Mouse (Mus musculus) induced T-regulatory cell, adult 2 months (primary cell): ENCODE data around the gene St6galnac4.
A peak's percentile ranks its signal among the peaks of the same experiment; 100 is the strongest.

Source experiments
- DNase-seq: peaks from one replicate; pipeline ENCODE4 v3.0.0-alpha.2; 2012; ENCODE audit warnings: low read depth

The St6galnac4 gene

DNA sequence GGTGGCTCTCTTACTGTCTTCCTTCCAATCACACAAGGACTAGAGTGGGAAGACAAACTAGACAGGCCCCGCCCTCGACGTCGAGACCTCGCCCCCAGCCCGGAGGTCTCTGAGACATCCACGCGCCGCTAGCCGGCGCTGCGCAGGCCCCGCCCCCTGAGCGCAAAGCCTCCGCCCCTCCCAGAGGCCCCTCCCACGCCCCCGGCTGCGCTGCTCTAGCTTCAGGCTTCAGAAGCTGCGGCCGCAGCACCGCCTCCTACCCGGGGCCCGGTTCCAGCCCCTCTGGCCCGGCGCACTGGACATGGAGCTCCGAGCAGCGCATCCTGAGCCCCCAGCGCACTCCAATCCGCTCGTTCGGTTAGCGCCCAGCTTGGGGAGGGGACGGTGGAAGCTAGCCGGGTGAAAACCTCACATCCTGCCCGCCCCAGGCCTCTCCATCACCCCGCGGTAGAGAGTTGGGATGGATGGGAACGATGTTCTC is at the start of gene St6galnac4:
Gene St6galnac4 (plus strand): TSS at position 225 of the 481 bp plus-strand sequence.
- peak; percentile 97 for DNase-seq

DNA sequence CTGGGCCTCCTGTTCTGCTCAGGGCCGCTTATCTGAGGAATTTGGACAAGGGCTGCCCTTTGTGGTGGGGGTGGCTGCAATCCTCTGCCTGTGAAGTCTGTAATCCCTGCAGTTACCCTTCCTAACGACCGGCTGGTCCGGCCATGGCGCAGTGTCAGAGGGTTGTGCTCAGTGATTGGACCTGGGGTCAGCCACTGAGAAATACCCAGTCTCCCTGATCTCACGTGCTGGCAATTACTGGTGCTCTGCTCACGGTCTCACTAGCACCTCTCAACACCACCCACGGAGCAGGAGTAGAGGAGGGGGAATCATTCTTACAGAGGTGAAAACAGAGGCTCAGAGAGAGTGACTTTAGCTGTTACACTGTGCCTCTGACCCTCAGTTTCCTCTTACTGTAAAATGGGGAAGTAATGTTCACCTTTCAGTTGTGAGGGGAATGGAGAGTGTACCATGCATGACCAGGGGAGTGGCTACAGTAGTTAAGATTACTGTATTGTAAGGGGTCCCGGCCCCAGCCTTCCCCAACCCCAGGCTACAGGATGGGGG is 49.5 kb upstream of the St6galnac4 start:
- peak; percentile 35 for DNase-seq

DNA sequence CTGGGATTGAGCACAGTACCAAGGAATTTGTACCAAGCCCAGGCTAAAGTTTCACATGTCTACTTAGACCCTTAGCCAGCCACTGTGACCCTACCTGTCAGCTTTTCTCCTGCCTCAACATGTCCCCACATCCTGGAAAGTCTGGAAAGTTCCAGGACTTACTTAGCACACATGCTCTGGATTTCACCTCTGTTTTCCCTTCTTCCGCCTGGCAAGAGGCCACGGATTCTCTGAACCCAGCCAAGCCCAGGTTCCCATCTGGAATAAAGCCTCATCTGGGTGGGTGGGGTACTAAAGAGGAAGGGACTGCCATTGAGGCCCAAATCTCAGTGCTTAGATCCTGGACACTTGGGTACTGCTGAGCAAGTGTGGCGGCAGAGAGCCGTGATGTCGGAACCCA is 49.0 kb upstream of the St6galnac4 start:
- DNase-seq: peak; percentile 31

DNA sequence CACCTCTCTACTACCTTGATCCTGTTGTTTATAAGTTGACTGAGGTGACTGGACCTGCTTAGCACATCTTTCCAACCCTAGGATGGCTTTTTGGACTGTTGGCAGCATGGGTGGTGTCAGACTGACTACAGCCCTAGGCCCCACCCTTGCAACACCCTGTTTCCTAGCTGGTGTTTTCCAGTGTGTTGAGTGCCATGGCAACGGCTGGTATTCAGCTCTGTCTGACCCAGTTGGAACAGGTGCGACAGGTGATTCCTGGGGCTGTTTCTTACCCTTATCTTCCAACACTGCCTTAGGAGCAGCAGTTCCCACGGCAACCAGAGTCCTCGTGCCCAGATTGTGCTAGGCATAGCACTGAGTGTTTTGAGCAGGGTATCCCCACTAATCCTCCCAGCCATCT is 48.4 kb upstream of the St6galnac4 start:
- DNase-seq: peak; percentile 56

DNA sequence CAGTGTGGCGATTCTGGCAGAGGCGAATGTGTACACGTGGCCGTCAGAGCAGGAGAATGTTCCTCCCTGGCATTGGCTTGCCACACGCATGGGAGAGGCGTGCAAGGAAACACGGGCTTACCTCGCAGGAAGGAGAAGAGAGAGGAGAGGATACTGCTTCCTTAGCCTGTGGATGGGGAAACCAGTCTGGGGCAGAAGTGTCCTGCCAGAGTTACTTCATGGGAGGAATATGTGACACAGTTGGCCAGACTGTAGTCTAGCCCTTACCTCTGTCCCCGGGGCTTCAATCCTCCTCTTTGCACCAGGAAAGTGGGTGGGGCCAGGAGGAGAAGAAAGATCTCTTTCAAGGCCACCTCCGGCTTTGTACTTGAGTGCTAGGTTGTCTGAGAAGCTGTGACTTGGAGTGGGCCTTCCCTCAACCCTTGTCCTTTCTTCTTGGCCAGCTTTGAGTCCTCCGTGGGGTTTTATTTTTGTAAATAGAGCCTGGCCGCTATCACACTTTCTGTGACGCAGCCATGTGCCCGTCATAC is 47.4 kb upstream of the St6galnac4 start:
- DNase-seq: no peak

DNA sequence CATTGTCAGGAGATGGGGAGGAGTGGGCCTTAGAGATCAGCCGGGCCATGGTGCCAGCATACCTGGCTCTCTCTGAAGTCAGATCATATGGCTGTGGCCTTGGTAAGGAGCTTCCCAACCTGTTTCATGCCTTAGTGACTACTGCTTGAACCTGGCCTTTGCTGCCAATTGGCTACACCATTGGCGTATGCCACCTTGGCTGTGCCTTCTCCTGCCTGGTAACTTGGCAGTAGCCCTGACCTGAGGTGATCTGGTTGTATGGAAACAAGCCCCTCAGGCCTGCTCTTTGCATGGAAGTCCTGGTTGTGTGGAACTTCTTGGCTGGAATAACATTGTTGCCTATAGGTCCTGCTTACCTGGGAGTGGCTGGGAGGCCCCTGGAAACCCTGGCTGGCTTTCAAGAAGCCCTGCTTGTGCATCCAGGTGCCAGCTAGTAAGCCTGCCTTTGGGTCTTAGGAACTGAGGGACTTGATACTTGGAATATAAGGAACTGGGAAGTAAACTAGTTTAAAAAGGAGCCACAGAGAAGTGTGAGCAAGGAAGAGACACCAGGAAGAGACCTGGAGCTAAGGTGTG is 45.5 kb upstream of the St6galnac4 start:
- DNase-seq: peak; percentile 42

DNA sequence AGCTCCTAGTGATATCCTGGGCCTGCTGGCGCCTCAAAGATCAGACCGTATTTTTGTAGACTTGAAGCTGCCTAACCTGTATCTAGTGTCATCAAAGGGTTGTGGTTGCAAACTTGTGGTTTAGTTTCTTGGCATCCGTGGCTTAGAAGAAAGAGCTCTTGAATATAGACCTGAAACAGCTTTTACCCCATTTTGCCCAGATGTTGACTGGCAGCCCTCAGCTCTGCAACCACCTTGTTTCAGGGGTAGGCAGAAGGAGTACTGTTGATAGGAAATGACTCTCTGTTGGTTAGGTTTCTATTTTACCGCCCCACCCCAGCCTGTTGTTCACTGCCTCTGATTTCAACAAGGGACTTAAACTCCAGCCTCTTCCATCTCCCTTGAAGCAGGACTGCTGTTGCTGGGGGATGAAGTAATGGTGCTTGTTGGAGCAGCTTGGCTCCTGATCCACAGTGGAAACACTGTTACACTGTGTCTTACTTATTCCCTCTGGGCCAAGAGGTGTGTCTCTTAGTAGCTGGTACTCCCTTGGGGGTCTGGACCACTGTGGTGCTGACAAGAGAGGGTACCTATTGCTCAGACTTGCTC is 44.8 kb upstream of the St6galnac4 start:
- peak; percentile 90 for DNase-seq

DNA sequence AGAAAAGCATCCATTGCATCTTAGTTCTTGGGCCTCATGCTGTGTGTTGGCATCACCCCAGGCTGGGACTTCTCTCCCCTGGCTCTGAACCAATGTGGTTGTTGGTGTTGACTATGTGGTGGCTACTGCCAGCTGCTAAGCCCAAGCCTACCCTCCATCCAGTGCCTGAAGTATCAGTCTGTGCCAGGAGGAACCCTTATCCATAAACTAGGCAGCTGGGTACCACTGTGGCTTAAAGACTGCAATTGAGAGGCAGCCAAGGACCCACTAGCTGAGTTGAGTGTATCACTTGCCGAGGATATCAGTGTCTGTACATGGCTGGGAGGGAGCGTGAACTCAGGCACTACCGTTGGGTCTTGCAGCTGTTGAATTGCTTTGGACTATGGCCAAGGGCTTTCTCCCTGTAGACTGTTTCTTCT is 43.9 kb upstream of the St6galnac4 start:
- no peak for DNase-seq

DNA sequence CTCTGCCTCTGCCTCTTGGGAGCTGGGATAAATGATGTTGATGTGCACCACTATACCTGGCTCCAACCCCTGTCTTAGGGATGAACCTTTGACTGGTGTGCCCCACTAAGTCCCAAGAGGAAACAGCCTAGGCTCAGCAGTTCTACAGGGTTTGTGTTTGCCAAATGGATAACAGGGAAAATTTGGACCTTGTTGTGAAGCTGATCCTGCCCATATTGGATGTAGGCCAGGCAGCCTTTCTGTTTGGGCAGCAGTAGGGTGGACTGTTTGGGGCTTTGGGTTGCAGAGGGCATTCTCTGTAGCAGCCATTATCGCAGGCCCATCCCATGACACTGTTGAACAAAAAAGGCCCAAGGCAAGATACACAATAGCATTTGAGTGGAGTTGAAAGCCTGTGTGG is 39.9 kb upstream of the St6galnac4 start:
- DNase-seq: no peak

DNA sequence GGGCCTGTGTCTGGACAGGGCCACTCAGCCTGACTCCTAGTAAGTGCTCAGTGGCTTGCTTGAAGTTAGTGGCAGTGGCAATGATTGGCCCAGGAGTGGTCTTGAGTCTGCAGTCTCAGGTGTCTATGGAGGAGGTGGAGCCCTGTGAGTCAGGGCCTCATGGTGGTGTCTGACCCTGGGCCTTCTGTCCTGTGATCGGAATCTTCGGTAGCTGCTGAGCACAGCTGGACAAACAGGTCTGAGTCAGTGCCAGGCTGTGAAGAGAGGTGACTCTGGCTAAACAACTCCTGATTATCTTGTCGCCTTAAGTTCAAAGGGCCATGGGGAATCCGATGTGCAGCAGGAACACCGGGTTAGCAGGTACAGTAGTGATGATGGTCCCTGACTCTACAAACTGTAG is 39.5 kb upstream of the St6galnac4 start:
- DNase-seq: no peak

DNA sequence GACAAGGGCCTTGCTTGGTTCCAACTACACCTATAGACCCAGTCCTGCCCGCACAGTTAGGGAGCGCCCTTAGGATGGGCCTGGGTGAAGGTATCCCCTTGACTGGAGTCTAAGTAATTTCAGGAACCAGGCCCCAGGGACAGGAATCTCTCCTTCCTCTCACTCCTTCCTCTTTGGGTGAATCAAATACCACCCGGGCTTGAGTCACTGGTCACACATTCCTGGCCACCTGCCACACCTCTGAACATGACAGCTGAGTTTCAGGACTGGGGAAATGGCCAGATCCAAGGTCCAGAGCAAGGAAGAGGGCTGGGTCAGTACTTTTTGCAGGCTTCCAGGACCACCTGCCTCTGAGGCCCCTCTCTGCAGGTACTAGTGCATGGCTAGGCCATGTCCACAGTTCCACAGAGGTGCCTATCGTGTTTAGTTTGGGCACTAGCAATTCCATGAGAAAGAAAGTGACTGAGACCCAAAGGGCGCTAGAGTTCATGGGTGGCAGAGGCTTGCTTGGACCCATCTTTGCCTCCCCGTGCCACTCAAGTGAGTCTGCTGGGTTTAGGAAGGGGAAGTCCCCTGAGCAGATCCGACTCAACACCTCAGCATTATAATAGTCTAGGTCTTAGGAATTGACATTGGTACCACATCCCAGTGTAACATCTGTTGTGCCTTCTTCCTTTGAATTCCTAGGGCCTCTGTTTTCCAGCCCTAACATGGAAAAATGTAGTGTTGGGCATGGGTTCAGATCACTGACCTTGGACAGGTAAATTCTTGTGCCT is 38.7 kb upstream of the St6galnac4 start:
- DNase-seq: peak; percentile 36

DNA sequence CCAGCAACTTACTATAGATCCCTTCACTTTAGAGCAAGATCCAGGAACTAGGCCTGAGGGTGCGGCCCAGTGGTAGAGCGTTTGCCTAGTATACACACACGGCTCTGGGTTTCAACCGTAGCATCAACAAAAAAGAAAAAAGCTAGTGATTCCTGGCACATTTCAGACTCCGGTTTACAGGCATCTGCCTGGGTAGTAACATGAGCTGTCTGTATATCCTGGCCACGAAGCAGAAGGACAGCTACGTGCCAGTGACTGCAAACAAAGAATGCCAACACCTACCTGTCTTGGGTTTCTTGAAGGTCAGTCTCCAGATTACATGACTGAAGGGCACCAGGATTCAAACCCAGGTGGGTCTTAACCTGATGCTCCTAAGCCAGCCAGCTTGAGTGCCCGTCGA is 37.7 kb upstream of the St6galnac4 start:
- no peak for DNase-seq

DNA sequence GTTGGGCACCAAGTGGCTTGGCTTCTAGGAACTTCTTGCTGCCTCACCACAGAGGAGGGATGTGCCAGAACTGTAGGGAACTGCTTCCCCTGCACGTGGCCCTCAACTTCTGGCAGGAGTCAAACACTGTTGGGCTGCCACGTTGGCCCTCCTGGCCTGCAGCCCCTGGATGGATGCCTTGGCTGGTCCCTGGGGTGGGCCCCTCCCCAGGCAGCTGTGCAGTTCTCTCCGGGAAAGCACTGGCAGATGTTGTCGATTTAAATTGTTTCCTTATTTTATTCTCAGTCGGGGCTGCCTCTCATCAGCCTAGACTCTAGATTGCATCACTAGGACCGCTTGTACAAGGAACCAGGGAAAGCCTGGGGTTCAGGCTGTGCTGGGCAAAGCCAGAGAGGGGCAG is 37.1 kb upstream of the St6galnac4 start:
- no peak for DNase-seq

DNA sequence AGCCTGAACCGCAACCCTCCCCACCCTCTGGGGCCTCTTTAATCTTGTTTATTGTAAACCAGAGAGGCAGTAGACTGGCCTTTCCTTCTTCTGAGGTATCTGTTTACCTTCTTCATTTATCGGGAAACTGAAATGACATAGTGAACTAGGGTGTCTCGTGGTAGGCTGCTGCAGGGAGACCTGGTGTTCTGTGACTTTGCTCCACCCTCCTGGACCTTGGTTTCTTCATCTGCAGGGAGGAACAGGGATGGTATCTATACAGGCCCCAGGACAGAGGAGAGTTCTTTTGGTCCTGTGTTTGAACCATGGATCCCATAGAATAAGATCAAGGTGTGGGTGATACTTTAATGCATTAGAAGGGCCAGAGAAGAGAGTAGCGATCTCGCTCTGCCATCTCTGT is 35.7 kb upstream of the St6galnac4 start:
- no peak for DNase-seq

DNA sequence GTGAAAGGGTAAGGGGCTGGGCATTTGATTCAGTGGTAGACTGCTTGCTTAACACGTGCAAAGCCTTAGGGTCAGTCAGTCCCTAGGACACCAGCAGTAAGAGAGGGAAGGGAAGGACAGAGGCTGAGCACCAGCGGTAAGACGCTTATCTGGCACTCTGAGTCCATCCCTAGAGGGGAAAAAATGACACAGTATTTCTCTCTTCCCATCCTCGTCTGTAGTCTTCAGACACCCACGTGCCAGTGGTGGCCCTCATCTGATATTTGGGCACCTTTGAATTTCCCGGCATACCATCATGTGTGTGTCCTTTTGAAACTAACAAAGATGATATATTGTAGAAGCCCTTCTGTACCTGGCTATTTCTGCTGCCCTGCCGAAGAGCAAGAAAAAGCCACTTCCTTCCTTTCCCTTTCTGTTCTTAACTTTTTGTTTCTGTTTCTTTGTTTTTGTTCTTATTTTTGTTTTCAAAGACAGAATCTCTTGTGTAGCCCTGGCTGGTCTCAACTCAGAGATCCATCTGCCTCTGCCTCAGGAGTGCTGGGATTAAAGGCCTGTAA is 33.2 kb upstream of the St6galnac4 start:
- DNase-seq: peak; percentile 80

DNA sequence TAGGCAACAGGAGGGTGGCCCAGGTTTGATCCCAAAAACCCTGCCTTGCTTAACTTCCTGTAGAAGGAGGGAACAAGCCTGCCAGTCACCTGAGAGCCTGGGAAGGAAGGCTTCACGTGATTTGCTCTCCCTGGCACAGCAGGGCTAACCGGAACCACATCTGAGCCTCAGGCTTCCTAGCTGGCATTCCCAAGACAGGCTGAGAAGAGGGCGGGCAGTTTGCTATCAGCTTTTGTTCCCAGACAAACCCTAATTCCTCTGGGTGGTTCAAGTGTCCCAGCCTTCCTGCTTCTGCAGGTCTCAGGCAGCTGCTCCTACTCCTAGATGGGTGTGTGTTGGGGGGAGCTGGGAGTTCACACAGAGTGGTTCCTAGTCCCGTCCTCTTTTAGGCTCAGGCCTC is 31.4 kb upstream of the St6galnac4 start:
- no peak for DNase-seq

DNA sequence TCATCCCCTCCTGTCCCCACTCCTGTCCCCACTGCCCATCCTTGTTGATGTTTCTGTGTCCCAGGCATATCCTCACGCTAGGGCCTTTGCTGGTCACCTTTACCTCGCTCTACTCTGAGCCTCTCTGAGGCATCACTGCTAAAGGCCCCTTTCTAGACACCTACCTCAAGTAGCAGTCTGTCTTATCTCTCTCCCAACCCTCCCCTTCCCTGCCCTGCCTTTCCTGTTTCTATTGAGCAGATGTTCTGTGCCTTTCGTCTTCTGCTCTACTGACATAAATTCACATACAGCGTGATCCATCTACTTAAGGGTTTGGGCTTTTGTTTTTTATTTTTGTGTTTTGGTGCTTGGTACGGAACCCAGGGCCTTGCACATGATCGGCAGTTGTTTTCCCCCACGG is 30.9 kb upstream of the St6galnac4 start:
- no peak for DNase-seq

DNA sequence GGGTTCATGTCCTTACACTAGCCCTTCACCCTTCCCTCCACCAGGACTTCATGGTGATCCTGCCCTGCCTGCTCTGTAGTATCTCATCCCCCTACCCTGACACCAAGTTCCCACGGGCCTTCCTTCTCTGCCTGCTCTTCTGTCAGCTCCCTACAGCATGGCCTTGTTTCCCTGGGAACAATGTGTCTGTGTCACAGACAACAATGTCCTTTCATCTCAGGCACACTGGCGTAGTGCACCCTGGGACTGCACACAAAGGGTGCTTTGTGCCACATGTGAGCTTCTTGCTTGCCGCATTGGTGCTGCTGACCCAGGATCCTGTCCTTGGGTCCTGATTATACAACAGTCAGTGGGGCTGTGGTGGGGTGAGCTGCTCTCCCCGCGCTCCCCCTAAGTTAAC is 27.3 kb upstream of the St6galnac4 start:
- no peak for DNase-seq

DNA sequence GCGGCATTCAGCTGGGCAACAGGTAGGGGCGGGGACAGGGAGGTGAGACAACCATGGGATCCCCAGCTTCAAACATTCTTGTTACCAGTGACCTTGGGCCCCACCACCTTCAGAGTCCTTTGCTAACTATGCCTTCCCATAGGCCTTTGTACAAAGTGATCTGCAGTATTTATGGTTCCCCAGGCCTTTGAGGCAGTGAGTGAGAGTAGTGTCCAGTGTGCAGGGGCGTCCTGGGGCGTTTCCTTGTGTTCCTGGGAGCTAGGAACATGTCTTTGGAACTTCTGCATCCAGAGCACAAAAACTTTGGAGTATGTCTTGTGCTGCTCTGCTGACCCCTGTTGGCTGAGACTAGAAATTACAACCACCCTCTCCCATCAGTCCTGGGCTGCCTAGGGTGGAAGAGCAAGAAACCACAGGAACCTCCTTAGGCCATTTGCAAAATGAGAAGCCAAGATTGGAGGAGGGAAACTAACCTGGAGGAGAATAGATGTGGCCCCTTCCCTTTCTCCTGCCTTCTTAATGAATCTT is 20.3 kb upstream of the St6galnac4 start:
- peak; percentile 87 for DNase-seq

DNA sequence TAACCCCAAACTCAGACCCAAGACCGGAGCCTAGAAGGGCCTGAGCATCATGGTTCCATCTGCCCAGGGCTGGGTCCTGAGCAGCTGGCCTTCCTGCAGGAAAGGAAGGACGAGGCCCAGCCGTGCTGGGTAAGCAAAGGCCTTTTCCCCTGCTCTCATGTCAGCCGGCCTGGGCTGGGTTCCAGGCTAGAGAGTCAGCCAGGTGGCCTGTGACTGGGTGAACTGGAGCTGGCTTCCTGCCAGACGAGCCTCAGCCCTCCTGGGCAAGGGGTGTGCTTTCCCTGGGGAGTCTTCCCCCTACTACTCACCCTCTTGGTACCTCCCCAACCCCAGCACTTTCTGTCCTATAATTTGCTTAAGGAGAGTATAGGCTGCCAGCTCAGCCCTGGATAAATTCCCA is 18.7 kb upstream of the St6galnac4 start:
- no peak for DNase-seq

DNA sequence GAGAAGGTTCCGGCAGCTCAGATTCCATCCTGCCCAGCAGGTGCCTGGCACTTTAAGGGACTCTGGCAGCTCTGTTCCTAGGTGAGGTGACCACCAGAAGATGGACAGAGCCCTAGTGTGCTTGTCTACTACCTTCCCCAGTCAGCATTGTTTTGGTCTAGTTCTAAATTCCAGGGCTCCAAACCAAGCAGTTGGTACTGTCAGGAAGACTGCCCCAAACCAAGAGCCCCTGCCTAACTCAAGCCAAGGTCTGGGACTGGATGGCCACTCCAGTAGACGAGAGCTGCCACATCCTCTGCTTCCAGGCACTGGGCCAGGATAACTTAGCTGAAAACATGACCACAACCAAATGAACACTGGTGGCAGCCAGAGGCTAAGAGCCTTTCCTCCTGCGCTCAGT is 18.0 kb upstream of the St6galnac4 start:
- no peak for DNase-seq
